Mouse (Mus musculus): ENCODE data around the gene C1qtnf3. TPM values are rescaled to one million over a fixed set of nuclear protein-coding genes. Genes with fewer than 3 reads are reported as not detected.
A peak's percentile ranks its signal among the peaks of the same experiment; 100 is the strongest.

Gene C1qtnf3
- polyA plus RNA-seq (2015; fragmentation: Nextera tagmentation; extraction: Ambion mirVana), result 2.2 and 2.7 TPM in 2 replicates

DNA sequence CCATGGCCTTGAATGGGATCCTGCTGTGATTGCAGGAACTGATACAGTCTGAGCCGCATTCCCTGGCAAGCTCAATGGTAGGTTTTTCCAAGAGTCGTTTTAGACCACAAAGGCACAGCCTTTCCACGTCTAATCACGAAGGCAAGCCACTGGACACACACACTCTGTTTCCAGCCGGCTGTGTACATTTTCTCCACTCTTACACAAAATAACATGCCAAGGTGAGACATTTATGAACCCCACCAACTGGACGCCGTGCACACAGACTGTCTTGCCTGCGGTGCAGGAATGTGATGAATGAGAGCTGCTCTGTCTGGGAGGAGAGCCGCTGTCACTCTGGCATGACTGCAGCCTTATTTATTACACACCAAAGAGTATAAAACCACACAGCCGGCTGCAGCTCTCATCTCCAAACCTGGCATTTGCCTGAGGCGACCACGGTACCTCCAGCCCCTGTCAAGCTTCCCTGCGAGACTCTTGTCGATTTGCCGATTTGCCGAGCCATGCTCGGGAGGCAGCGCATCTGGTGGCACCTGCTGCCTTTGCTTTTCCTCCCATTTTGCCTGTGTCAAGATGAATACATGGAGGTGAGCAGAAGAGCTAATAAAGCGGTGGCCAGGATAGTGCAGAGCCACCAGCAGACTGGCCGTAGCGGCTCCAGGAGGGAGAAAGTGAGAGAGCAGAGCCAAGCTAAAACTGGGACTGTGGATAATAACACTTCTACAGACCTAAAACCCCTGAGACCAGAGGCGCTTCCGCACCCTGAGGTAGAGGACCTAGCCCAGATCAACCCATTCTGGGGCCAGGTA lies at the start of gene C1qtnf3:
Gene C1qtnf3 (plus strand): TSS at position 382 of the 809 bp plus-strand sequence.
- H3K27ac ChIP-seq (ENCODE audit: low read length), result no peak within 1 kb of the TSS
- 56% methylated on average over 23 of the region's 23 CpGs for WGBS
- H3K4me2 ChIP-seq (ENCODE audit: low read depth, low read length), result no peak within 1 kb of the TSS

DNA sequence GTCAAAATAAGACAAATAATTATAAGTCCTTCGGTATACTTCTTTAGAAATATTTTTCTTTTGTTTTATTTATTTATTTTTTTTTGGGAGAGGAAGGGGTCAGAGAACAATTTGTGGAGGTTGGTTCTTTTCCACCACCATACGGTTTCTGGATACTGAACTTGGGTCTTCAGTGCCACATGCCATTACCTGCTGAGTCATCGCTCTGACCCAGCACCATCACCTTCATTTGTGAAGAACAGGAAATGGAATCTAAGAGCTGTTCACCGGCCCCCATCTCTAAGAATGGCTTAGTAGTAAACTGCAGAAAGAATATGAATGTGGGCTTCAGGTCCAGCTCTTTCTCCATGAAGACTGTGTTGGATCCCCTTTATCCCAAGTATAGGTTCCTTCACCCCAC lies 49.8 kb upstream of the C1qtnf3 start:
- H3K27ac ChIP-seq (ENCODE audit: low read length), result no peak overlapping the region
- no peaks in the 10 kb centered on the region for H3K36me3 ChIP-seq (ENCODE audit: control insufficient read depth, insufficient read depth, low read length)
- H3K4me2 ChIP-seq (ENCODE audit: low read depth, low read length), result no peak overlapping the region
- no peak overlapping the region for H3K9ac ChIP-seq (ENCODE audit: low read depth, low read length)
- no peaks in the 10 kb centered on the region for H3K4me1 ChIP-seq (ENCODE audit: control insufficient read depth, insufficient read depth, low read length)
- no peaks in the 10 kb centered on the region for H3K9me3 ChIP-seq (ENCODE audit: control insufficient read depth, low read length)
- WGBS, result 72% methylated on average over 4 of the region's 4 CpGs
- H3K4me3 ChIP-seq (ENCODE audit: low read length), result no peak overlapping the region
- ATAC-seq, result no peak
- H3K27me3 ChIP-seq (replicated peaks; ENCODE audit: control insufficient read depth, insufficient read depth, low read length), result no peaks in the 10 kb centered on the region

More for the DNA sequence above, at the start of gene C1qtnf3:
- Histone ChIP-seq H3K4me3 (ENCODE audit: low read length) (no peak within 1 kb of the TSS), H3K9me3 (ENCODE audit: control insufficient read depth, low read length) (no peaks in the 10 kb centered on the region), H3K27me3 (replicated peaks; ENCODE audit: control insufficient read depth, insufficient read depth, low read length) (no peaks in the 10 kb centered on the region), H3K36me3 (ENCODE audit: control insufficient read depth, insufficient read depth, low read length) (no peaks in the 10 kb centered on the region), H3K9ac (ENCODE audit: low read depth, low read length) (no peak within 1 kb of the TSS), H3K4me1 (ENCODE audit: control insufficient read depth, insufficient read depth, low read length) (peaks cover 3% of the 10 kb centered on the region; the same call in 1 of the 2 replicates)
- no peak for ATAC-seq

- no peaks in the 10 kb centered on the region for H3K9me3 ChIP-seq (ENCODE audit: control insufficient read depth, low read length)
- H3K4me1 ChIP-seq (ENCODE audit: control insufficient read depth, insufficient read depth, low read length), result no peaks in the 10 kb centered on the region
- H3K27me3 ChIP-seq (replicated peaks; ENCODE audit: control insufficient read depth, insufficient read depth, low read length), result no peaks in the 10 kb centered on the region
- no peak overlapping the region for H3K9ac ChIP-seq (ENCODE audit: low read depth, low read length)
- H3K4me2 ChIP-seq (ENCODE audit: low read depth, low read length), result no peak overlapping the region
- H3K4me3 ChIP-seq (ENCODE audit: low read length), result no peak overlapping the region
- ATAC-seq, result no peak
- H3K27ac ChIP-seq (ENCODE audit: low read length), result no peak overlapping the region
- H3K36me3 ChIP-seq (ENCODE audit: control insufficient read depth, insufficient read depth, low read length), result no peaks in the 10 kb centered on the region
- 85% methylated on average over 4 of the region's 4 CpGs for WGBS
Observed at GRCm38 (mm10) chr15:10916611-10917311, 35.4 kb upstream of the C1qtnf3 start.

DNA sequence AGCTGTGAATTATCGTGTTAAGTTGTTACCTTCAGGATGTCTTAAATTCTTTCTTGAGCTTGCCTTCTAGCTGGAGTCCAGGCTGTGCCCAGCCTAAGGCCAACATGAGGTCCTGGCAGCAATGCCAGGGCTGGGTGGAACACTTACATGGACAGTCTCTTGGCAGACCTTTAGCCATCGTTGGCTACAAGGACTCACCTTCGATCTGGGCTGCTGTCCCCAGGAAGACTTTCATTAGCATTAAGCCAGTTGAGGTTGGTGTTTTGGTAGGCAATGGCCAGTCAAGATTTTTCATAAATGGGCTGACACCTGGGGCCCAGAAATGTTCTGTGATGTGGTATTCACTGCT lies 34.8 kb upstream of the C1qtnf3 start:
- H3K9ac ChIP-seq (ENCODE audit: low read depth, low read length), result no peak overlapping the region
- H3K27ac ChIP-seq (ENCODE audit: low read length), result no peak overlapping the region
- H3K4me2 ChIP-seq (ENCODE audit: low read depth, low read length), result no peak overlapping the region
- no peaks in the 10 kb centered on the region for H3K27me3 ChIP-seq (replicated peaks; ENCODE audit: control insufficient read depth, insufficient read depth, low read length)
- no peaks in the 10 kb centered on the region for H3K4me1 ChIP-seq (ENCODE audit: control insufficient read depth, insufficient read depth, low read length)
- 91% methylated on average over 3 of the region's 3 CpGs for WGBS
- H3K4me3 ChIP-seq (ENCODE audit: low read length), result no peak overlapping the region
- H3K9me3 ChIP-seq (ENCODE audit: control insufficient read depth, low read length), result no peaks in the 10 kb centered on the region
- no peaks in the 10 kb centered on the region for H3K36me3 ChIP-seq (ENCODE audit: control insufficient read depth, insufficient read depth, low read length)
- no peak for ATAC-seq

DNA sequence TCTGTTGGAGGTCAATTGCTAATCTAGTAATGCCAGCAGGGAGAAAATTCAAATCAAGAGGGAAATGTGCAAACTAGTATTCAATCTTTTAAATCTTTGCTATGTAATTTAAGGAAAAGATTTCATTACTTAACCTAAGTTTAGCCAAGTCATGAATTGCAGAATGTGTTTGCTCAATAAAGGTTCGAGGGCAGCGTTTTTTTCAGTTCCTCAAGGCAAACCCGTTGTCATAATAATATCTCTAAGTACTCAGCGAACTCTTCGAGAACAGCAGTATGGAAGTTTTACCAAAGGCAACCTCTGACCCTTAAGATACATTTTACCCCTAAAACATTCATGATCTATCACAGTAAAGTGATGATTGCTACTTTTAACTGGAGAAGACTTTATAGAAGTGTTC lies 31.9 kb upstream of the C1qtnf3 start:
- no peak for ATAC-seq
- no peaks in the 10 kb centered on the region for H3K27me3 ChIP-seq (replicated peaks; ENCODE audit: control insufficient read depth, insufficient read depth, low read length)
- no peak overlapping the region for H3K4me3 ChIP-seq (ENCODE audit: low read length)
- no peaks in the 10 kb centered on the region for H3K4me1 ChIP-seq (ENCODE audit: control insufficient read depth, insufficient read depth, low read length)
- no peaks in the 10 kb centered on the region for H3K36me3 ChIP-seq (ENCODE audit: control insufficient read depth, insufficient read depth, low read length)
- no peaks in the 10 kb centered on the region for H3K9me3 ChIP-seq (ENCODE audit: control insufficient read depth, low read length)
- no peak overlapping the region for H3K9ac ChIP-seq (ENCODE audit: low read depth, low read length)
- no peak overlapping the region for H3K27ac ChIP-seq (ENCODE audit: low read length)
- no peak overlapping the region for H3K4me2 ChIP-seq (ENCODE audit: low read depth, low read length)
- 65% methylated on average over 5 of the region's 5 CpGs for WGBS

DNA sequence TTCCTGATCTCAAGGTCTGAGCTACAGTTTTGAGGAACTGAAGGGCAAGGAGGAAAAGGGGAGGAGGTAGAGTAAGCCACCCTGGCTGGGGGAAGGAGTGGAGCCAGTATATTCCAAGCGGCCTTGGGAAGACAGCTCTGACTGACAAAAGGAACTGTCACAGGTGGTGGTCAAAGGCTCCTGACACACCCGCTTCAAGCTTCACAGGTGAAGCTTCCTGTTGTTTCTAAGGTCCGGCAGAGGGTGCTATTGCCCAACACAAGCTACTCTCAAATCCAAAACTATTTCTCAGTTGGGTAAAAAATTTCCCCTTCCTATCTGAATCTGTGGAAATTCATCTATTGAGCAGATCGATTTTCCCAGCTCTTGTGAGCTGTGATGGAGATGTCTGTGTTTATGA lies 31.1 kb upstream of the C1qtnf3 start:
- no peak overlapping the region for H3K4me2 ChIP-seq (ENCODE audit: low read depth, low read length)
- no peak overlapping the region for H3K27ac ChIP-seq (ENCODE audit: low read length)
- no peak overlapping the region for H3K4me3 ChIP-seq (ENCODE audit: low read length)
- WGBS, result 17% methylated on average over 4 of the region's 4 CpGs
- H3K9me3 ChIP-seq (ENCODE audit: control insufficient read depth, low read length), result no peaks in the 10 kb centered on the region
- H3K4me1 ChIP-seq (ENCODE audit: control insufficient read depth, insufficient read depth, low read length), result no peaks in the 10 kb centered on the region
- no peaks in the 10 kb centered on the region for H3K27me3 ChIP-seq (replicated peaks; ENCODE audit: control insufficient read depth, insufficient read depth, low read length)
- ATAC-seq, result peak; percentile 71; the same call in 1 of the 2 replicates
- H3K36me3 ChIP-seq (ENCODE audit: control insufficient read depth, insufficient read depth, low read length), result no peaks in the 10 kb centered on the region
- no peak overlapping the region for H3K9ac ChIP-seq (ENCODE audit: low read depth, low read length)

- no peak overlapping the region for H3K27ac ChIP-seq (ENCODE audit: low read length)
- H3K36me3 ChIP-seq (ENCODE audit: control insufficient read depth, insufficient read depth, low read length), result no peaks in the 10 kb centered on the region
- H3K27me3 ChIP-seq (replicated peaks; ENCODE audit: control insufficient read depth, insufficient read depth, low read length), result no peaks in the 10 kb centered on the region
- H3K4me1 ChIP-seq (ENCODE audit: control insufficient read depth, insufficient read depth, low read length), result no peaks in the 10 kb centered on the region
- no peak overlapping the region for H3K9ac ChIP-seq (ENCODE audit: low read depth, low read length)
- H3K9me3 ChIP-seq (ENCODE audit: control insufficient read depth, low read length), result no peaks in the 10 kb centered on the region
- H3K4me3 ChIP-seq (ENCODE audit: low read length), result no peak overlapping the region
- H3K4me2 ChIP-seq (ENCODE audit: low read depth, low read length), result no peak overlapping the region
- no peak for ATAC-seq
Observed at GRCm38 (mm10) chr15:10922061-10922460, 30.1 kb upstream of the C1qtnf3 start.

DNA sequence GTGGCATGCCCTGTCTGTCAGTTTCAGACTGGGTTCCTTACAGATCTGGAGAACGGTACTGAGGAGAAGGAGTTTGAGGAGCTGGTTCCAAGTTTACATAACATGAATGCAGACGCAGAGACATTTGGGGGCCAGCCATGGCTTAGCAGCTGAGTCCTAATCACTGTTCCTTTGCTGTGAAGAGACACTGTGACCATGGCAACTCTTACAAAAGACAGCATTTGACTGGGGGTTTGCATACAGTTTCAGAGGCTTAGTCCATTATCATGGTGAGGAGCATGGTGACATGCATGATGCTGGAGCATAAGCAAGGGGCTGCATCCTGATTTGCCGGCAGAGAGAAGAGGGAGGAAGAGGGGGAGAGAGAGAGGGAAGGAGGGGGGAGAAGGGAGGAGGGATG lies 29.6 kb upstream of the C1qtnf3 start:
- H3K4me2 ChIP-seq (ENCODE audit: low read depth, low read length), result no peak overlapping the region
- 44% methylated on average over 3 of the region's 3 CpGs for WGBS
- no peaks in the 10 kb centered on the region for H3K27me3 ChIP-seq (replicated peaks; ENCODE audit: control insufficient read depth, insufficient read depth, low read length)
- H3K27ac ChIP-seq (ENCODE audit: low read length), result no peak overlapping the region
- H3K9me3 ChIP-seq (ENCODE audit: control insufficient read depth, low read length), result no peaks in the 10 kb centered on the region
- no peak overlapping the region for H3K9ac ChIP-seq (ENCODE audit: low read depth, low read length)
- no peaks in the 10 kb centered on the region for H3K36me3 ChIP-seq (ENCODE audit: control insufficient read depth, insufficient read depth, low read length)
- no peaks in the 10 kb centered on the region for H3K4me1 ChIP-seq (ENCODE audit: control insufficient read depth, insufficient read depth, low read length)
- no peak for ATAC-seq
- H3K4me3 ChIP-seq (ENCODE audit: low read length), result no peak overlapping the region

GRCm38 (mm10) chr15:10923076-10923995 lies 28.8 kb upstream of the C1qtnf3 start:
- Histone ChIP-seq H3K27ac (ENCODE audit: low read length) (no peak overlapping the region), H3K4me1 (ENCODE audit: control insufficient read depth, insufficient read depth, low read length) (no peaks in the 10 kb centered on the region), H3K4me3 (ENCODE audit: low read length) (no peak overlapping the region), H3K9me3 (ENCODE audit: control insufficient read depth, low read length) (no peaks in the 10 kb centered on the region), H3K27me3 (replicated peaks; ENCODE audit: control insufficient read depth, insufficient read depth, low read length) (no peaks in the 10 kb centered on the region), H3K36me3 (ENCODE audit: control insufficient read depth, insufficient read depth, low read length) (no peaks in the 10 kb centered on the region), H3K9ac (ENCODE audit: low read depth, low read length) (no peak overlapping the region), H3K4me2 (ENCODE audit: low read depth, low read length) (no peak overlapping the region)
- WGBS, result 73% methylated on average over 4 of the region's 4 CpGs
- ATAC-seq, result no peak
